Mouse (Mus musculus) thymus, postnatal 10 days (tissue): ENCODE measurements around the gene Hexa.
A peak's percentile ranks its signal among the peaks of the same experiment; 100 is the strongest.

Experiments
- DNase-seq, 2 experiments: peaks; one replicate each; pipeline ENCODE4 v3.0.0; 2021; ENCODE audit warnings: low spot score in 2 of 2

Hexa gene

GRCm38 (mm10) chr9:59552610-59553009 lies 13.3 kb downstream of the Hexa start:
- no peak for DNase-seq

DNA sequence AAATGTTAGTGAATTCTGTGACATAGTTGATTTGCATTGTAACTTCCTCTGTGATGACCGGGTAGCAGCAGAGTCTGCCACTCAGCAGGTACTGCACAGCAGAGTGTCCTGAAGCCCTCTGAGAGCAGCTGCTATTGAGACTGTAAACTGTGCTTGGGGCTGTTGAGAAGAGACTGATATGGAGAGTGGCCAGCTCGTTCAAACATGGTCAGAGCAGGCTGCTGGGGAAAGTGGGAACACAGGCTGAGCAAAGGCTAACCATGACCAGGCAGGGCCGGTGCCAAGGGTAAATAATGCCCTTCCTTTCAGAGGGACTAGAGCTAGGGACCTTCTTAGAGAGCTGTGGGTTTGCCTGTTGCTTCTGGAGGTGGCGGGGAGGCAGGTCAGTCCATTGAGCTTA lies 14.4 kb downstream of the Hexa start:
- DNase-seq: no peak

DNA sequence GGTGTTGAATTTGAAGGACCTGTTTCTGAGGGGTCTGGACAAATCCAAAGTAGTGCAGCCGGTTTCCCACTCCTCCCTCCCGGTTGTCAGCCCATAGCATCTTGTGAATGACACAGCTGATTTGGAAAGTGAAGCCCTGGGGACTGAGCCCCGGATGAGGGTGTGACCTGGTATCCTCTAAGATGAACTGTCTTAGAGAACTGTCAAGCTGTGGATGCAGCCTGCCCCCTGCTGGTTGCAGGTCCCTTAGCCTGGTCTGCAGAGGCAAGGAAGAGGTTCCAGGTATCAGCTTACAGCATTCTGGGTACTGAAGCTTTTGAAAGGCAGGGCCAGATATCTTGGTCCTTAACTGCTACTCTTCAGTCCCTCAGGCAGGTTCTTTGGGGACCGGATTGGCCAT lies 26.3 kb downstream of the Hexa start:
- DNase-seq: peak; percentile 60 to 80

- peak in 1 of 2 experiments; percentile 60 for DNase-seq
Observed at GRCm38 (mm10) chr9:59567111-59567510, 27.8 kb downstream of the Hexa start.

GRCm38 (mm10) chr9:59571852-59572251 lies 32.5 kb downstream of the Hexa start:
- DNase-seq: no peak

- DNase-seq: no peak
Observed at GRCm38 (mm10) chr9:59577401-59577800, 38.1 kb downstream of the Hexa start.

DNA sequence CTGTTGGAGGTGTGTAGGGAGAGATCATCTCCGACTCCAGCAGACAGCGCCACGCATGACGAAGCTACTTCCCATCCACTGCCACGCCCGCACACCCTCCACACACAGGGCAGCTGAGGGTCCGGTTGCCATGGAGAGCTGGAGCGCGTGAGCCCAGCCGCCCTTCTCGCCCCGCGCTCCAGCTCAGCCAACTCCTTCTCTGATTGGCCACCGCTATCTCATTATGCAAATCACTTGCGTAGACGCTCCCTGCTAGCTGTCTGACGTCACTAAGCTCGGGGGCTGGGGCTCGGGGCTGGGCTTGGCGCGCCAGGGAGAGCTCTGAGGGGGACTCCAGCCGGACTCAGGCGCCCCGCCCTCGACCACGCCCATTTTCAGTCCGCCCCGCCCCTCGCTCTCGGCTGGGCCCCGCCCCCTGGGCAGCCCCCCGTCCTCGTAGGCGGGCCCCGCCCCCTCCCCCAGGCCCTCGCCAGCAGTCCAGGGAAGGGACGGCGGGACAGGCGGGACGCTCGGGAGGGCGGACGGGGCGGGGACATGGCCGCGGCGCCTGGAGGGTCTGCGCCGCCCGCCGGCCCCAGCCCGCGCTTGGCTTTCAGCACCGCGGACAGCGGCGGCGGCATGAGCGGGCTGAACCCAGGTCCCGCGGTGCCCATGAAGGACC lies 38.6 kb downstream of the Hexa start, which contains the start of gene Celf6:
Celf6 (plus strand) TSS at position 74 of the 661 bp plus-strand sequence.
- peak; percentile 86 to 89 for DNase-seq

DNA sequence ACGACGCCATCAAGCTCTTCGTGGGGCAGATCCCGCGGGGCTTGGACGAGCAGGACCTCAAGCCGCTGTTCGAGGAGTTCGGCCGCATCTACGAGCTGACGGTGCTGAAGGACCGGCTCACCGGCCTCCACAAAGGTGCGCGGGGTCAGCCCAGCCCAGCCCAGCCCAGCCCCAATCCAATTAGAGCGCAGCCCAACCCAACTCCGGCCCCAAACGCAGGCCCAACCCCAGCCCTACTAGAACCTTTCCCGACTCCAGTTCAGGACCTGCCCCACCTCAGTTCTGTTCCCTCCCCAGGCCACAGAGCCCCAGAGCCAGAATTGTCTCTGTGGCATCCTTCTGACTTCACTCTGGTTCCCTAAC lies 39.1 kb downstream of the Hexa start:
- DNase-seq: no peak

GRCm38 (mm10) chr9:59584871-59585308 lies 45.5 kb downstream of the Hexa start:
- DNase-seq: peak; percentile 32 to 65

GRCm38 (mm10) chr9:59588252-59588651 lies 48.9 kb downstream of the Hexa start:
- no peak for DNase-seq

GRCm38 (mm10) chr9:59588710-59589671 lies 49.7 kb downstream of the Hexa start:
- DNase-seq: no peak

- no peak for DNase-seq
Observed at GRCm38 (mm10) chr9:59589703-59590439, 50.5 kb downstream of the Hexa start.

DNA sequence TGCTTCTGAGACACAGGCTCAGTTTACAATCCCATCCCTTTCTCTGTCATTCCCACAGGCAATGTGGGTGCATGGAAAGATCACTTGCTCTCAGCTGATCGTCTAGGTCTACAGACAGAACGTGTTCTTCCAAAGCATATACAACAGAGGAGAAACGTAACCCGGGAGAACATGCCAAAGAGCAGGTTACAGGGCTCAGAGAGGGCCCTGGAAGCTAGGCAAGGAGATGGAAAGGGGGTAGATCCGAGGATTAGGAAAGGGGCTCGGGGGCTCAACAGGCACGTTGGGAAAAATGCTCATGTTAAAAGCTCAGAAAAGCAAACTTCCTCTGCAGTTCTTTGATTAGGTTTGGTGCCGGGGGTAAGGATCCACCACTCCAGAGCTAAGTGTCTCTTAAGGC lies 62.3 kb downstream of the Hexa start:
- DNase-seq: no peak

GRCm38 (mm10) chr9:59605967-59606366 lies 66.6 kb downstream of the Hexa start:
- no peak for DNase-seq

DNA sequence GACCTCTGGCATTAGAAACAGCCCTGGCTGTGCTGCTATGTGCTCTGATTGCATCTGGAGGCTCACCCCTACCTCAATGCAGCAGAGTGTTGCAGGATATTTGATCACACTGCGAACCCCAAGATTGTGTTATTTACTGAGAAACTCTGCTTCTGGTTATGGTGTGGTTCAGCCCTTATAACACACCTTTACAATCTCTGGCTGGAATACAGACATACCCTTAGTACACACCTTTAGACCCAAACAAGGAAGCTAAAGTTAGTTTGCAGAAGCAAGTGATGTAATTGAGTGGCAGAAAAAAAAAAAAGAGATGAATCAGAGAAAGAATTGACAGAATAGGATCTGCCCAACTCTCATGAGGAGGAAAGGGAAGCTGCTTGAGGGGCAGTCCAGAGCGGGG lies 71.6 kb downstream of the Hexa start:
- DNase-seq: no peak
